Mouse (Mus musculus): ENCODE measurements around the gene Ift172. TPM values are rescaled to one million over a fixed set of nuclear protein-coding genes. Genes with fewer than 3 reads are reported as not detected.

Ift172 gene
- polyA plus RNA-seq, 1 experiment: 0.30 TPM

DNA sequence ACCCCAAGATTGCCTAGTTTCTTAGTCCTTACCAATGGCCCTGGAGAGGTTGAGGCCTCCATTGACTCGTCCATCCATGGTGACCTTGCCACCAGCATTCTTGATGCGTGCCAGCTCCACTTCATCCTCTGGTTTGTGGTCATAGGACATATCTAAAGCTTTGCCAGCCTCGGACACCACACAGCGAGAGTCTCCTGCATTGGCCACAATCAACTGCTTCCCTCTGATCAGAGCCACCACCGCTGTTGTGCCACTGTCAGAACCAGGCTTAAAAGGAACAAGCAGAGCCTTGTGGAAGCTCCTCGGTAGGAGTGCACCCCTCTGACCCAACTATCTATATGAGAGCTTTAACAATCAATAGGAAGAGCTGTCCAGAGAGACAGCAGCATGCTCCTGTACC is 86.5 kb downstream of the Ift172 start:
- Histone ChIP-seq H3K27me3 (ENCODE audit: control insufficient read depth) (no peaks in the 10 kb centered on the region), H3K36me3 (ENCODE audit: control insufficient read depth) (peaks cover 95% of the 10 kb centered on the region), H3K4me3 (replicated peaks) (no peak overlapping the region), H3K9me3 (ENCODE audit: control insufficient read depth, low read length) (no peaks in the 10 kb centered on the region), H3K4me1 (ENCODE audit: control insufficient read depth) (peaks cover 30% of the 10 kb centered on the region)
- TF ChIP-seq GATA1 (IDR thresholded peaks at IDR 0.05; ENCODE audit: low read length) (no peak), TAL1 (IDR thresholded peaks at IDR 0.05; ENCODE audit: low read length) (no peak)

DNA sequence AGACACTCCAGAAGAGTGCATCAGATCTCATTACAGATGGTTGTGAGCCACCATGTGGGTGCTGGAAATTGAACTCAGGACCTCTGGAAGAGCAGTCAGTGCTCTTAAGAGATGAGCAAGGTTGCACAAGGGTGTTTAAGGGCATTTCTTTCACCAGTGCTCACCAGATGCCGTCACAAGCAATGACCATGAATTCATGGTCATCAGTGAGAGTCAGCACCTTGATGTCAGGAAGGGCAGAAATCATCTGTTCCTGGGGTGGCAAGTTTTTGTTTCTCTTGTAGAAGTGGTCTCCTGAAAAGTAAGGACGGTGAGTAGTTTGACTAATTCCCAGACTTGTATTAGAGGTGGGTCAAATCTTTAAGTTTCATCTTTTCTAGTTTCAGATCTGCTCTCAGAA is 87.0 kb downstream of the Ift172 start:
- Histone ChIP-seq H3K4me1 (ENCODE audit: control insufficient read depth) (peaks cover 32% of the 10 kb centered on the region), H3K4me3 (replicated peaks) (no peak overlapping the region), H3K27me3 (ENCODE audit: control insufficient read depth) (no peaks in the 10 kb centered on the region), H3K9me3 (ENCODE audit: control insufficient read depth, low read length) (no peaks in the 10 kb centered on the region), H3K36me3 (ENCODE audit: control insufficient read depth) (peaks cover 96% of the 10 kb centered on the region)
- TF ChIP-seq GATA1 (IDR thresholded peaks at IDR 0.05; ENCODE audit: low read length) (no peak), TAL1 (IDR thresholded peaks at IDR 0.05; ENCODE audit: low read length) (no peak)

Other genes with a start within 250 kb of the Ift172 start
- 0.81 and 1.6 TPM in 2 replicates for gene Atraid, start 242.8 kb downstream of the Ift172 start, polyA plus RNA-seq (2012)
- 0.07 and 0.13 TPM in 2 replicates for gene Slc5a6, start 242.2 kb downstream of the Ift172 start, polyA plus RNA-seq (2012)
- 14.6 and 19.9 TPM in 2 replicates for gene Cad, start 236.3 kb downstream of the Ift172 start, polyA plus RNA-seq (2012)
- not detected in 2 replicates for gene Dnajc5g, start 184.8 kb downstream of the Ift172 start, polyA plus RNA-seq (2012)
- not detected in 2 replicates for gene Slc30a3, start 182.9 kb downstream of the Ift172 start, polyA plus RNA-seq (2012)
- gene Trim54, start 174.4 kb downstream of the Ift172 start, polyA plus RNA-seq (2012): not detected in 2 replicates
- not detected in 2 replicates for gene Ucn, start 152.3 kb downstream of the Ift172 start, polyA plus RNA-seq (2012)
- 0.14 and 0.38 TPM in 2 replicates for gene Mpv17, start 136.9 kb downstream of the Ift172 start, polyA plus RNA-seq (2012)
- gene Gm29609, start 111.2 kb downstream of the Ift172 start, polyA plus RNA-seq (2012): 2.2 and 2.5 TPM in 2 replicates
- 4.0 and 4.9 TPM in 2 replicates for gene Gtf3c2, start 111.0 kb downstream of the Ift172 start, polyA plus RNA-seq (2012)
- 2.7 and 2.9 TPM in 2 replicates for gene Snx17, start 97.9 kb downstream of the Ift172 start, polyA plus RNA-seq (2012)
- 32.5 and 34.0 TPM in 2 replicates for gene Eif2b4, start 97.7 kb downstream of the Ift172 start, polyA plus RNA-seq (2012)
- 2.5 TPM in 2 replicates for gene Zfp513, start 88.8 kb downstream of the Ift172 start, polyA plus RNA-seq (2012)
- 31.4 and 40.0 TPM in 2 replicates for gene Ppm1g, start 70.4 kb downstream of the Ift172 start, polyA plus RNA-seq (2012)
- 2.3 and 2.6 TPM in 2 replicates for gene Nrbp1, start 50.3 kb downstream of the Ift172 start, polyA plus RNA-seq (2012)
- not detected in 2 replicates for gene Gm9970, start 49.9 kb downstream of the Ift172 start, polyA plus RNA-seq (2012)
- gene Krtcap3, start 39.4 kb downstream of the Ift172 start, polyA plus RNA-seq (2012): 0.06 and 0.14 TPM in 2 replicates
- 0.17 TPM in 1 of 2 replicates, not detected in the other for gene Fndc4, start 5.0 kb upstream of the Ift172 start, polyA plus RNA-seq (2012)
- not detected in 2 replicates for gene Gckr, start 6.3 kb upstream of the Ift172 start, polyA plus RNA-seq (2012)
- 0.64 and 0.87 TPM in 2 replicates for gene Zfp512, start 161.3 kb upstream of the Ift172 start, polyA plus RNA-seq (2012)
- not detected in 2 replicates for gene 4930548H24Rik, start 194.6 kb upstream of the Ift172 start, polyA plus RNA-seq (2012)
- gene Gpn1, start 203.6 kb upstream of the Ift172 start, polyA plus RNA-seq (2012): 0.31 and 0.81 TPM in 2 replicates
- 0.77 and 1.6 TPM in 2 replicates for gene Slc4a1ap, start 235.9 kb upstream of the Ift172 start, polyA plus RNA-seq (2012)
- gene Supt7l, start 236.7 kb upstream of the Ift172 start, polyA plus RNA-seq (2012): 0.54 and 0.64 TPM in 2 replicates

Measured in erythroblast, embryonic 14.5 days (primary cell).